Mouse (Mus musculus): Measurements from ENCODE around the gene Heatr5a.

Heatr5a gene

DNA sequence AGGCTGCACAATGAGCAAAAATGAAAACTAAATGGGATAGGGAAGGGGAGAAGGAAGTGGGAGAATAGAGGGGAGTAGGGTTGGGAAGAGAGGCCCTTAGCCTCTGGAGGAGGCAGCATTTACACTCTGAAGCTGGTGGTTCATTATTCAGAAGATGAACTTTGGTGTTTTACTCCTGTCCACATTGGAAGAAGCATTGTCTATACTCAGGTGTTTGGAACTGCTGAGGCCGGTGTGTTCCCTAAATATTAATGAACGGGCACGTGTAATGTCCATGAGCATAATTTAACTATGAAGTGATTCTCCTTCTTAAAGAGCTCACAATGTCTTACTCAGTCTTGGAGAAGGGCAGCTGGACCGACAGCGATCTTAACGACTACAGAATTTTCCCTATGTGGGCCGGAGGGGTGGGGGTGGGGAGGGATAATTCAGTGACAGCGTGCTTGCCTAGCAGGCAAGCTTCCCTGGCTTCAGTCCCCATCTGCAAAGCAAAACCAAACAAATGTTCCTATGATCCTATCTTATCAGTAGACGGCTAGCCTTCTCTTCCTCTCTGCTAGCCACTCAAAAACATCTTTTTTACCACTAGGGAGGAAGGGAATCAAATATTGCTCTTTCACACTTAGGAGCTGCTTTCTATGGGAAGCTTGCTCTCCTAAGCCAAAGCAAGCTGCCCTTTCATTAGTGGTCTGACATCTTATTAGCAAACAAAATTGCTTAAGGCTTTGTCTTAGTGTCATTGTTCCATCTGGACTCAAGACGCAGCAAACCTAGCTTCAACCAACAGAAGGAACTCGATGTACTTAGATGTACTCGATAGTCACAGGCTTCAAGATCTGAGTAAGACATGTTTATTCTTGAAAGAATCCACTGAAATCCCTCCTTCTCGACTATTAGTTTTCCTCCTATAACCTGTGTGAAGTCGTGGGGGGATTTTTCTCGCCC lies 127.3 kb downstream of the Heatr5a start:
- no peak for DNase-seq

DNA sequence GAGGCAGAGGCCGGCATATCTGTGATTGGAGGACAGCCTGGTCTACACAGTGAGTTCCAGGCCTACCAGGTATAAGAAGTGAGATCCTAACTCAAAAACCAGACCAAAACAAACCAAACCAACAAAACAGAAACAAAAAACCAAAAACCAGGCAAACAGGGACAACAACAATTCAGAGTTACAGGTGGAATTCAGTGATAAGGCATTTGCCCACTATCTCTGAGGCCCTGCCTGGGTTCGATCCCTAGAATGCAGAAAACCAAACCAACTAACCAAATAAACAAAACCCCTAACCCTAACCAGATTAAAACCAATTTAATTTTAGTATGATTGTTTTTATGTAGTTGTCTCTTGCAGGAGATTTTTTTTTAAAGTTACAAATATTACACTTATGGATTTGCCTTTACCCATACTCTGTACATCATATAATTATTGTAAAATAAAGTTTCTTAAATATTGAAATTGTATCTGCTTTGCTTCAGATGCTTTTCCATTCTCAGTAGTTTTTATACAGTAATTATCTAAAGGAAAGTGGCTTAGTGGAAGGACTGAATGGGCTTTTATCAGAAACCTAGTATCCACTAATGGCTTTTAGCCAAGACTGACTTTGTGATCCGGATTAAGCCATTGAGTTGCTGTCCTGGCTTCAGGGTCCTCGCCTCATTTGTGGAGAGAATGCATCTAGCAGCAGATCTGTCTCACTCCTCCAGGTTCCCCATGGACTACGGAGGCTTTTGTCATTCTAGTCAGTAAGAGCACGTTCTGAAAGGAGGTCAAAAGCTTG lies 128.8 kb downstream of the Heatr5a start:
- DNase-seq, result no peak

DNA sequence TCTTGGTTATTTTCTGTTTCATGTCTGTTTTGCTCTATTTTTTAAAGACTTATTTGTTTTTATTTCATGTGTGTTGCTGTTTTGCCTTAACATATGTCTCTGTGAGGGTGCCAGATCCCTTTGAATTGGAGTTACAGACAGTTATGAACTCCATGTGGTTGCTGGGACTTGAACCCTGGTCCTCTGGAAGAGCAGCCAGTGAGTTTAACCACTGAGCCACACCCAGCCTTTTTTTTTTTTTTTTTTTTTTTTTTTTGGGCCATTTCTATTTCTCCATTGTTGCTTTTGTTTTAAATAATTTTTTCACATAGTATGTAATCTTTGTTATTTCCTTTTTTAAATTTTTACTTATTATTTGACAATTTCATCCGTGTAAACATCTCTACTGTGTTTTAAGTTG lies 131.3 kb downstream of the Heatr5a start:
- no peak for DNase-seq

DNA sequence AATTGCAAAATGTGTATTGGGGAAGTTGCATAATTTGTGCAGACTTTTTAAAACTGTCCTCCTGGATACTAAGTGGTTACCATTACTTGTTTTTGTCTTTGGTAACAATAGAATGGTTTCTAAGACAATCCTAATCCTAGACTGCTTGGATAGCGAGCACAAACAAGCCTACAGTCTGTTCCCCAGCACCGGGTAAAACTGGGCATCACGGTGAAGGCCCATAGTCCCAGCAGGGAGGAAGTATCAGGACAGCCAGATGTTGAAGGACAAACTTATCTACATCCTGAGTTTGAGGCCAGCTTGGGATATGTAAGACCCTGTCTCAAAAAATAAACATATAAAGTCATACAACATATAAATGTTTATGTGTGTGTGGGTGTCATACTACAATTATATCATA lies 135.9 kb downstream of the Heatr5a start:
- no peak for DNase-seq

DNA sequence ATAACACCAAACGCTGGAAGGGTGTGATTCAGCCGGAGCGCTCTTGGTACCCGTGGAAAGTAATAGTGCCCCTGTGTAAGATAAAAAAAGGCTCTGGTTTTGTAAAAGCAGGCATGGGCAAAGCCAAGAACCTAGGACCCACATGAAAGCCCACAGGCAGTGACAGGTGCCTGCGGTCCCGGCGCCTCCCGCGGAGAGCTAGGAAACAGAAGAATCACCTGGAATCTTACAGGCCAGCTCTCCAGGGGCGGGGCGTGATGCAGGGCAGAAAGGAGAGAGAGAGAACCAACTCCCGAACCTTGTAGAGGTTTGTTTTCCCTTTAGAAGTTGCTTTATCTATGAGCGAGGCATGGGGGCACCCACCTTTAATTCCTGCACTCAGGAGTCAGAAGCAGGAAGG lies 139.2 kb downstream of the Heatr5a start:
- DNase-seq, result no peak

DNA sequence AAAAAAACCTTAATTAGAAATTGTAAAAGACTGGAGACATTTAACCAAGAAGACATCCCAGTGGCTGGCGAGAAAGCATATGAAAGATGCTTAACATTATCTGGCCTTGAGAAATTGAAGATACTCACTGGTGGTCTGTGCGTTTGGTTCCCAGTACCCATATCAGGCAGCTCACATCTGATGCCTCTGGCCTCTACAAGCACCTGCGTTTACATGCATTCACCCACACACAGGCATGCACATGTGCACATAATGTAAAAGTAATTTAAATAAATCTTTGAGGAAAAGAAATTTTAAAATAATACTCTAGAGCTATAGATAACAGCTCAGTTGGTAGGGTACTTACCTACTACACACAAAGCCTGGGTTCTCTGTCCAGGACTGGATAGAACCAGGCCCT lies 139.8 kb downstream of the Heatr5a start:
- DNase-seq, result no peak

DNA sequence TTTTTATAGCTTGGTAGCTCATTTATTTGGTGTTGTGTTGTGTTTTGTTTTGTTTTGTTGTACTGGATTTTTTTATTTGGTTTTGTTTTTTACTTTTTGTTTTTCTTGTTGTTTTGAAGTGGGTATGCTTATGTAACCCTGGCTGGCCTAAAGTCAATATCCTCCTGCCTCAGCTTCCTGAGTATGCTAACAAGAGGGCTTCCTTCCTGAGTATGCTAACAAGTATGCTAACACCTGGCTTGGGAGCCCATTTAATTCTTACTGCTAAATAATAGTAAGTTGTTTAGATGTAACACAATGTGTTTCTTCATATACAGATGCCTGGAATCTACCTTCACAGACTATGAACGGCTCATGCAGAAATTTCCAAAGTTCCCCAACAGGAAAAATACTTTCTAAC lies 140.4 kb downstream of the Heatr5a start:
- no peak for DNase-seq

DNA sequence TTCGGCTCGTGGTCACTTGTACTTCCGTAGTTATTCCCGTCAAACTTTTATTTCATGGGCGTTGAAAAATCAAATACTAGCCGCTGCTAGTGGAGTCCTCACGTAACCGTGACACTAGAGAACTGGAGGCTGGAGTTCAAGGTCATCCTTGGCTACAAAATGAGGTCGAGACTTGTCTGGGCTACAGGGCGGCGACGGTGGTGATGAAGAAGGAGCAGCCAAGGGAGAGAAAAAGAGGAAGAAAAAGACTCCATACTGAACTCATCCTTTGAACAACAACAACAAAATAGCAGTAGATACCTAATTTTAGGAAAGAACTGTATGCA lies 141.1 kb downstream of the Heatr5a start:
- DNase-seq, result peak in 1 of 2 experiments; percentile 58

DNA sequence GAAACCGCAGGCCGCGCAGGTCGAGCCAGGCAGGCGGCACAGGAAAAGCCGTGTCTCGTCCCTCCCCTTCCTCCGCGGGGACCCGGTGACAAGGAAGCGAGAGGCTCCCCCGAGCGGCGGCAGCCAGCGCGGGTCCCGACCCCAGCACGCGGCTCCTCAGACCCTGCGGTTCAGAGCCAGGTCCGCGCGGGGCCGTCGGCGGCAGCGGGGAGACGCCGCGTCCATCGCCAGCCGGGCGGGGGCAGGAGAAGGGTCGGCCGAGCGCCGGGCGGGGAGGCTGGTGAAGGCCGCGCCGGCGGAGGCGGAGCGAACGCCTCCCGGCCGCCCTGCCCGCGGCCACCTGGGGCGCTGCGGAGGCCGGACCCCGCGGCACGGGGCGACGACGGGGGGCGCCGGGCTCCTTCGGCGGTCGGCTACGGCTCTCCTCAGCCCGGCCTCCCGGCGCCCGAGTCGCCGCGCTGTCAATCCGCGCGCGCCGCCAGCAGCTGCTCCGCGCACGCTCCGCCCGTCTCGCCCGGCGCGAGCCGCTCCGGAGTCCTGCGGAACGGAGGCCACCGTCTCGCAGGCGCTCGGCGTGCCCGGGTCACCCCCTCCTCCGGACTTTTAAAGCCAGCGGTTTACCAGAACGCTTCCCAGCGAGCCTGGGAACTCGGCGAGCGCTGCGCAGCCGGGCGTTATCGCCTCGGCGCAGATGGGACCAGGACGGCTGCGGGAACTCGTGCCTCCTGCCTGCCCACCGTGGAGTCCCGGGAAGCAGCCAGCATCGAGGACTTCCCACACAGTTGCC lies 141.6 kb downstream of the Heatr5a start, which contains the start of gene Hectd1:
Gene Hectd1, minus strand, starts transcription at position 247 of the 787 bp plus-strand sequence.
- DNase-seq, result peak; percentile 87

DNA sequence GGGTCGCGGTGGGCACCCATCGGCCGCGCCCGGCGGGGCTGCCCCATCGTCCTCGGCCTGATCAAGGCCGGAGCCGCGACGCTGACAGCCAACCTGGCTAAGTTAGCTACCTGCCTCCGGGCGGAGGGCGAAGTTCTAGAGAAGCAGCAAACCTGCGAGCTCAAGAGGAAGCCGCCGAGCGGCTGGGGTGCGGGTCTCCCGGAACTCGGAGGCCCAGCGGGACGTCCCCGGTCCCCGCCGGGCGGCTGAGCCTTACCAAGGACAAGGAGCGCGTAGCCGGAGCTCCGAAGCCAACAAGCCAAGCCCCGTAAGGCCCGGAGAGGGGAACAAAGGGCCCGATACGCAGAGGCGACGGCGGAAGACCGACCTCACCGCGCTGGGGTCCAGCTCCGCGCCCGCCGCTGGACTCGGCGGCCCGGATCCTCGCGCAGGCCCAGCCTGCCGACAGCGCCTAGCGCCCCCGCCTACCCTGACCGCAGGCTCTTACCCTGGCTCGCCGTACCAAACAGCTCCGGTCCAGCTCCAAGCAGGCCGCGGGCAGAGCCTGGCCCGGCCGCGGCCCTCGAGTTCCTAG lies 142.3 kb downstream of the Heatr5a start:
- DNase-seq, result peak; percentile 60 to 68

DNA sequence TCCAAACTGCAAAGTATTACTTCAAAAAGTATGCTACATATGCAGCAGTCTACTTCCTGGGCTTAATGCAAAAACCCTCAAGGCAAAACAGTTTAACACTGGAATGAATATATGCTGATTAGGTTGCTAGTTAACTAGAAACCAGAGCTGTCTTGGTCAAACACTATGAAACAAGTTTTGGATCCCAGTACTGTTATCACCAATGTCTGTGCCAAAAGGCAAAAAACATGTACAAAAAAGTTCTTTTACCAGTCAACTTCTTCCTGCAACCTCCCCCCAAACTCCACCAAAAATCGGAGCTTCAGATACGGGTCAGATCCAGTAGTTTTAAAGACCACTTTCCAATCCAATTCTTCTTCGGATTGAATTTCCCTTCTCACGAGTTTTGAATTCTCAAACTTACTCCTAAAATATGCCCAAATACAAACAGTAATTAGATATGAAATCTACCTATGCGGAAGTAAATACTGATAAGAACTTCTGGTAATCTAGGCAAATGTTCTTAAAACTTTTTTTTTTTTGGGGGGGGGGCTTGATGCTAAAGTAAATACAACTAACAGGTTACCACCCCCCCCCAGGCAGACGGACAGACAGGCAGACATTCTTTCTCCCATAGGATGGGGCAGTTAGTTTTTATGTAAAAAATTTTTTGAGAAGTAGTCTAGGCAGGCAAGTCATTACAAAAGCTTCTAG lies 143.0 kb downstream of the Heatr5a start:
- no peak for DNase-seq
